Mouse (Mus musculus) fibroblast of lung, adult 2 months (primary cell): ENCODE measurements at regions not wholly inside any gene's neighbourhood (a gene's known extent, or its start where the extent isn't known, plus 50 kb on each side); places are given as distances from the start of the nearest gene placed in this dataset.

Experiments used
- DNase-seq: peaks from one replicate; pipeline ENCODE4 v3.0.0-alpha.2; 2011; ENCODE audit warnings: low read depth

- DNase-seq: no peak
These were observed 767.2 kb upstream of the Car8 start for GRCm38 (mm10) chr4:9005938-9006626.

DNA sequence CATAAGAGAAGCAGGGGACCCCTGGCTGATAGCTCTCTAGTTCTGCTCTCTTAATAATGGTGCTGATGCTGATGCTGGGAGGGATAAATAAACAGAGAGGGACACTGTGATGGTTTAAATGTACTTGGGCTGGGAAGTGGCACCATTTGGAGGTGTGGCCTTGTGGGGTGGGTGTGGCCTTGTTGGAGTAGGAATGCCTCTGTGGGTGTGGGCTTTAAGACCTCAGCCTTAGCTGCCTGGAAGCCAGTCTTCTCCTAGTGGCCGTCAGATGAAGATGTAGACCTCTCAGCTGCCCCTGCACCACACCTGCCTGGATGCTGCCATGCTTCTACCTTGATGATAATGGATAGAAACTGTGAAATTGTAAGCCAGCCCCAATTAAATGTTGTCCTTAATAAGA, 765.0 kb upstream of the Car8 start:
- no peak for DNase-seq

DNA sequence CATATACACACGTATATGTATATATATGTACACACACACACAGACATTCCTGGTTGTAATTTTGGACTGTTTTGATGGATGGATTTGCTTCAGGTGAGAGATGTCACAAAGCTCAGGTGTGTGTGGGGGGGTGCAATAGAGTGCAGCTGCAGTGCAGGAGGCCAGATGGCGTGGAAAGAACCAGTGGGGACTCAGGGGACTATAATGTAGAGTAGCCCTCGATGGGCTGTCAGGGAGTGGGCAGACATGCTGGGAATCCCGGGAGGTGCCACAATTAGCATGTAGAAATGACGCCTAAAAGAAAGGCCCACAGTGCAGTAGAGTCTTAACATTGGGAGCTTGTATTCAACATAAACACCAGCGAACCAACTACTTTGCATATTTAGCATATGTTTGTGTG, 763.5 kb upstream of the Car8 start:
- no peak for DNase-seq

- DNase-seq: no peak
These were observed 759.8 kb upstream of the Car8 start for GRCm38 (mm10) chr4:8998606-8999005.

GRCm38 (mm10) chr4:8992171-8992570, 753.3 kb upstream of the Car8 start:
- DNase-seq: no peak

DNA sequence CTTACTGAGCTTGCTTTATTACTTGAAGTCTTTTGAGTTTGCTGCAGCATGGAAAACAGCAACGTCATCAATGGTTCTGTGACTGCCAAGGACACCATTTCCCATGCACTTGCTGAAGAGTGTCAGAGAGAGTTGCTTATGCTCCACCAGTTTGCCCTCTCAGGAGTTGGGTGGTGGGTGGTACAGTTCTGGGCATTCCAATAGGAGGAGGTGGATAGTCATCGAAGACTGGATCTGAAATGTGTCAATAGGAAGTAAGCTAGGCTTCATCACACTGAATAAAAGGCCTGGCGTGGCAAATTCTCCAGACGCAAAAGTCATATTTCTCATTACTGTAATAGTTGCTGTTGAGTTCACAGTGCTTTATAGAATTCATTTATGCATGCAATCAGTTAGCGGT, 751.7 kb upstream of the Car8 start:
- DNase-seq: no peak

DNA sequence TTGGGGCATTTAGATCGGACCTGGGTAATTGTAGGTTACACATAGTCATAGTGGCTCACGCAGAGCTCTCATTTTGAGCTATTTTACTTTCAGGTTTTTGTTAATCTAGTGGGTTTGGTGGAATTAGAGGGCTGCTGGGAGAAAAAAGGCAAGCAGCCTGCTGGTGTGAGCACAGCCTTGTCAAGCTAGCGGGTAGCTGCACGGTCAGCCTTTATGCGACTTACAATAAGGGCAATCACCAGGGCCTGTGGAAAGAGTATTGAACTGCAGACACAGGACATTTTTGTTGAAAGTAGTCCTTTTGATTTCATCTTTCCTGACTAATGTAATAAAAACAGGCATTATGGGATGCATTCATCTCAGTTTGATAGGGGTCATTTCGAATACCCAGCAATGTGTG, 750.8 kb upstream of the Car8 start:
- no peak for DNase-seq

- no peak for DNase-seq
These were observed 750.3 kb upstream of the Car8 start for GRCm38 (mm10) chr4:8989110-8989509.

GRCm38 (mm10) chr4:8988345-8988733, 749.5 kb upstream of the Car8 start:
- DNase-seq: no peak

GRCm38 (mm10) chr4:8987544-8988344, 748.9 kb upstream of the Car8 start:
- no peak for DNase-seq

DNA sequence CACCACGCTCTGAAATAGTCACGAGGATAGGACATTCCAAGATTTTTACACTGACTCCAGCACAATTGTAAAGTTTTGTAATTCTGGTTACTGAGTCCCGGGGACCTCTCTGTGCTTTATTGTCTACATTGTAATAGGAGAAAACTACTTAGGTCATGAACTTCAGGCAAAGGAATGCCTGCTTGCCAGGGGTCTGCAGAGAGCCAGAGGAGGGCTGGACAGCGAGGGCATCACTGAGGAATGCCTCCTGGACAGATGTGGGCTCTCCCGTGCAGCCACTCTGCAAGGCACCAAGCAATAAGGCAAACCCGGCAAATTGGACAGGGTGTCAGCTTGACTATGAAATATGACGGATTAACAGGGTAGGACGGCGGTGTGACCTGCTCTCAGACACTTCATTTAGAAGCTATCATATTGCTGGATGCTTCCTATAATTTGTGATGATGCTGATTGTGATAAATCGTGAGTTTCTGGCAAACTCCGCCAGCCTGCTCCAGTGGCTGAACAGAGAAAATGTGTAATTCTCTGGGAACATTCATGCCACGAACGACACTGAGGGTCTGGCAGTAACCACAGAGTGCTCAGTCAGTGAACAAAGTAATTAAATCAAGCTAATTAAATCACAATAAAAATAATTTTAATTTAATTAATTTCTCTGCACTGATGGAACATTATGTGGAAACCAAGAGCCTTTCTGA, 747.7 kb upstream of the Car8 start:
- DNase-seq: no peak

GRCm38 (mm10) chr4:8984059-8984606, 745.3 kb upstream of the Car8 start:
- DNase-seq: no peak

DNA sequence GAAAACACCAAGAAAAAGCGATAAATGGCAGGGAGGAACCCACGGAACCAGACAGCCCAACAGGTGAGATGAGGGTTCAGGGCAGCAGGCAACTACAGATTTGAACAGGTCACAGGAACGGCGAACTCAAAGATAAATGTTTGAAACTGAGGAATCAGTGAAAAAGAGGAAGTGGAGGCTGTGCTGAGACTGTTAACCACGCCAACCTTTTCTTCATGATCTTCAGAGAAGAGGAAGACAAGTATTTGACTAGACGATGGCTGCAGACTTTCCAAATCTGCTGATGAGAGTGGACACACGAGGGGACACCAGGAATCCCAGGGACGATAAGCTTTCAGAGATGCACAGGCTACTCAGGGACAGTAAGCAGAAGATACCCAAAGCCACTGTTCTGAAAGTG, 740.1 kb upstream of the Car8 start:
- DNase-seq: no peak

DNA sequence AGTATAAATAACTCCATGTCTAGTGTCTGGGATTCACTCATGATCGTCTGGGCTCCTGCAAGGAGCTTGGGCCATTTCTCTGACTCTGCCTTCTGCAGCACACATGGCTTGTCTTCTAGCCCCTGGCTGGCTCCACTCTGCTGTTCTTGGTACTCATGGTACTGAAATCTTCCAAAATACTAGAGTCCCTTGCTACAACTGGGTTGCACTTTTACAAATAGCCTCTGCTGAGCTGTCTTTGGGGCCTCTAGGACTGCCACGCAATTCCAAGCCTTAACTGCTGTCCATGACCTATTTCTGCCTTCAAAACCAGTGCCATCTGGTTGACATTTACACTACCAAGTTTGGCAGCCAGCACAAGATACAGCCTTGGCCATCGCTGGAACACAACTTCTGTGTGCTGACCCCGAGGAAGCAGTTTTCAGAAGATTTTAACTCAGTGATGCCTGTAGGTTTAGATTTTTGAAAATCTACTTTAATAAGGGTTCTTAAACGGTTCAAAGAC, 731.2 kb upstream of the Car8 start:
- no peak for DNase-seq

DNA sequence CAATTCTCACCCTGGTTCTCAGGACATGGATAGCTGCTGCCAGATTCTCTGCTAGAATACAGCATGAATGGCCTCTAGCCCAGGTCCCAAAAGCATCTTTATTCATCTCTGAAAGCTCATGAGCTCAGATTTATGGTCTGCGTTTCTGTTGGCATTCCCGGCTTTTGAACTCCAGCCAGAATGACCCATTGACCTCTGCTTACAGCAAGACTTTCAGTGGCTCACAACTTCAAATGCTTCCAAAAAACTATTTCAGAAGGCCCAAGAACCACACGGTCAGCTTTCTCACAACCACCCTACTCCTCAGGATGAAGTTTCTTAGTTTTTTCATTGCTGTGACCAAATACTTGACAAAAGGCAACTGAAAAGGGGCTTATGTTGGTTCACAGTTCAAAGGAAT, 729.9 kb upstream of the Car8 start:
- DNase-seq: no peak

DNA sequence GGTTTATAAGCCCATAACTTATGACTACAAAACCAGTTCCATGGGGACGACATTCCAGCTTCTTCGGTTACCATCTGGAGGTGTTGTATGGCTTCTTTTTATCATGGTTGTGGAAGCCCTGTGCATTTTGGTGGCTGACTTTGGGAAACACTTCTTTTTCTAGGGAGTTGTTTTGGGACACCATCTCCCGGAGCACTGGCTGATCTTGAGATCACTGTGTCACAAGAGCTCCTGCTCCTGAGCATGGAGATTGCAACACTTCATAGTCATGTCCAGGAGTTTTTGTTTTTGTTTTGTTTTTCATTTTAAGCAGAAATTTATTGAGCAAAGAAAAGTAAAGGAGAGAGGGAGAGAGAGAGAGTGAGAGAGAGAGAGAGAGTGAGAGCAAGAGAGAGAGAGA, 729.1 kb upstream of the Car8 start:
- no peak for DNase-seq

DNA sequence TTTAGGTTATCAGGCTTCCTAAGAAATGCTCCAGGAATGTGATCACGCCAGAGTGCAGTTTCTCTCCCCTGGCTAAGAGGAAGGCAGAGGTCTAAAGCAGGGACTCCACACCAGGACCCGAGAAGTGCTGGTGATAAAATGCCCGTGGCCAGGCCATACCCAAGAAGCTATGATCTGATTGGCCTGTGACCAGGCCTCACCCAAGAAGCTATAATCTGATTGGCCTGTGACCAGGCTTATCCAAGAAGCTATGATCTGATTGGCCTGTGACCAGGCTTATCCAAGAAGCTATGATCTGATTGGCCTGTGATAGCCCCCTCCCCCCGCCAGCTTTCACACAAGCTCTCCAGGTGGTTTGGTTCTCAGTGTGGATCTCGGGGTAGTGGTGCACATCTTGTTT, 726.7 kb upstream of the Car8 start:
- DNase-seq: no peak

DNA sequence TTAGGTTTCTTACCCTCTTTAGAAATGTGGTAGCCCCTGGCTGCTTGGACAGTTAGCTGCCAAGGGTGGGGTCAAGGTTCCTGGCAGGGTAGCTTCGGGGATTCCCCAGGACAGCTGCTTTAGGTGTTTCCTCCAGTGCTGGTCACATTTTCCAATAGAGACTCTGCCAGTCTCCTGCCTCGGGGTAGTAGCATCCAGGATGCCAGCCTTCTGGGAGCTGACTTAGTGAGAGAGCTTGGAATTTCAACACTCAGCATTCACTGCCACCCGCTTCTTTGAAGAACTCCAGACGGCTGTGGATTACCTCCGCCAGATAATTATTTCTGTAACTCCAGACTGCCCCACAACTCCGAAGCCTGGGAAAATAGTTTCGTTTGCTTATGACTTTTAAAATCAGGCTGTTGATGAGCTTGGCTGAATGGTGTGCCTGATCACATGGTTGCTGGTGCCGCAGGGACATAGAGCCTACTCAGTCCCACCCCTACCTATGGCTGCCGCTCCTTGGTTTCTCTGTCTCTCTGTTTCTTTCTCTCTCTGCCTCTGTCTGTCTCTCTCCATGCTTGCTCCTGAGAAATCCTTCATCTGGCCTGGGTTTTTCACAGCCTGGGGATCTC, 724.2 kb upstream of the Car8 start:
- no peak for DNase-seq

DNA sequence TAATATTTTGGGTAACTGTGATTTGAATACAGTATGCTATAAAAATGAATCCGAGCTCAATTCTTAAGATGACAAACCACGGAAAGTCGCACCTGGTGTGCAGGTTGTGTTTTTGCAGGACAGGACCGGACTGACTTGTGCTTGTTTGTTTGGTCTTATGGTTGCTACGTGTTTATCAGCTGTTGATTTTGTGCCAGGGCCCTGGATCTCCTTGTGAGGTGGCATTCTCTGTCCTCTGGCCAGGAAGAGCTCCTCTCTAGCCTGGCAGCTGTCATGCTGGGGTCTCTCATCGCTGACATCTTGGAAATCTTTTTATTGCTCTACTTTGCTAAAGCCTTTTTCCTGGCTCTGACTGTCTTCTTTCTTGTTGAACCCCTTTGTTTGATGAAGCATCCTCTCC, 723.0 kb upstream of the Car8 start:
- no peak for DNase-seq

- DNase-seq: no peak
These were observed 718.9 kb upstream of the Car8 start for GRCm38 (mm10) chr4:8957771-8958170.

DNA sequence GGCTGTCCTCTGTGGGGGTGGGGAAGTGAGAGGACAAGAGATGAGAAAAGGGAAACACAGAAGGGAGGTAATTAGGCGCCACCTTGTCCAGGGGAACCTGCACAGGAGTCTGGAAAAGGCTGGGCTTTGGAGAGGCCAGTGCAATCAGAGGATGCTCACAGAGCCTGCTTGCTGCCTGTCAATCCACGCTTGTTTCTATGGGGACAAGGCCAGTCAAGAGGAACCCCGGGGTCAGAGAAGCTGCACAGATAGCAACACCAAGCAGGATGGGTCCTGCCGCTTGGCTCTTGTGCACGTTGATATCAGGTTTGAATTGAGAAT, 718.1 kb upstream of the Car8 start:
- no peak for DNase-seq

GRCm38 (mm10) chr4:8956312-8957022, 717.6 kb upstream of the Car8 start:
- DNase-seq: no peak
